Comparison of ENCODE assay signal across 9 mouse cellular contexts in genomic region chr5:142482512-142482911, GRCm38 (mm10). TPM values are rescaled to one million over a fixed set of nuclear protein-coding genes. Genes with fewer than 3 reads are reported as not detected.
A peak's percentile ranks its signal among the peaks of the same experiment; 100 is the strongest.
DNase-seq lines count a peak whose midpoint lies in the region; ATAC-seq and TF ChIP-seq lines count a peak whose summit lies in the region.
"Had no signal": no experiment of that assay in that cellular context is flagged by ENCODE, and none has a peak within 500 bp of the region (broad histone marks: within the 10 kb centered on the region; RNA-seq: fewer than 3 reads in every experiment).

No protein-coding gene starts in this region.

- no peaks in the 10 kb centered on the region for H3K36me3 ChIP-seq in heart, postnatal 0 days (replicated peaks; ENCODE audit: control insufficient read depth, insufficient read depth, low read length)
- H3K36me3 ChIP-seq in heart, embryonic 12.5 days, result 0 out of 2 replicates have a peak, but pooled peaks cover 3% of the 10 kb centered on the region
- H3K36me3 ChIP-seq in forebrain, embryonic 11.5 days (ENCODE audit: control insufficient read depth, insufficient read depth, low read length), result no peaks in the 10 kb centered on the region

- peak; percentile 34 for TF ChIP-seq CTCF in heart, postnatal 0 days (IDR thresholded peaks at IDR 0.05; ENCODE audit: low read depth)
- peak; percentile 53 for TF ChIP-seq CTCF in cortical plate, adult 2 months (IDR thresholded peaks at IDR 0.05; ENCODE audit: extremely low read depth, insufficient read depth, low read length)

- TF ChIP-seq EP300 in heart, postnatal 0 days (IDR thresholded peaks at IDR 0.05; ENCODE audit: low read depth), result no peak

- no peak for TF ChIP-seq POLR2A in cortical plate, adult 2 months (IDR thresholded peaks at IDR 0.05; ENCODE audit: extremely low read depth, insufficient read depth, low read length)

- no peak overlapping the region for H3K4me2 ChIP-seq in heart, postnatal 0 days (ENCODE audit: low read depth, low read length)
- H3K4me2 ChIP-seq in heart, embryonic 12.5 days, result no peak overlapping the region
- H3K4me2 ChIP-seq in forebrain, embryonic 11.5 days (ENCODE audit: low read depth, low read length, severe bottlenecking), result no peak overlapping the region

- H3K27me3 ChIP-seq in heart, postnatal 0 days (ENCODE audit: control insufficient read depth, insufficient read depth, low read length), result no peaks in the 10 kb centered on the region
- H3K27me3 ChIP-seq in heart, embryonic 12.5 days (replicated peaks), result no peaks in the 10 kb centered on the region
- no peaks in the 10 kb centered on the region for H3K27me3 ChIP-seq in forebrain, embryonic 11.5 days (ENCODE audit: control insufficient read depth, insufficient read depth, low read length)

- H3K27ac ChIP-seq in heart, postnatal 0 days (ENCODE audit: low read depth), result no peak overlapping the region
- no peak overlapping the region for H3K27ac ChIP-seq in heart, embryonic 12.5 days (ENCODE audit: poor library complexity, severe bottlenecking)
- no peak overlapping the region for H3K27ac ChIP-seq in cortical plate, adult 2 months (ENCODE audit: insufficient read depth, low read length)
- no peak overlapping the region for H3K27ac ChIP-seq in forebrain, embryonic 11.5 days (ENCODE audit: low read depth, low read length)

- no peak overlapping the region for H3K9ac ChIP-seq in heart, postnatal 0 days (replicated peaks; ENCODE audit: low read depth, low read length)
- H3K9ac ChIP-seq in heart, embryonic 12.5 days, result no peak overlapping the region
- no peak overlapping the region for H3K9ac ChIP-seq in forebrain, embryonic 11.5 days (ENCODE audit: low read length)

- no peaks in the 10 kb centered on the region for H3K4me1 ChIP-seq in heart, postnatal 0 days (ENCODE audit: control insufficient read depth, insufficient read depth)
- H3K4me1 ChIP-seq in heart, embryonic 12.5 days (replicated peaks), result peaks cover 10% of the 10 kb centered on the region
- no peaks in the 10 kb centered on the region for H3K4me1 ChIP-seq in cortical plate, adult 2 months (ENCODE audit: control insufficient read depth, insufficient read depth, low read length)
- H3K4me1 ChIP-seq in forebrain, embryonic 11.5 days (replicated peaks; ENCODE audit: control insufficient read depth, insufficient read depth, low read length), result no peaks in the 10 kb centered on the region

- no peak overlapping the region for H3K4me3 ChIP-seq in heart, postnatal 0 days (ENCODE audit: low read depth, low read length)
- H3K4me3 ChIP-seq in heart, embryonic 12.5 days, result no peak overlapping the region
- H3K4me3 ChIP-seq in cortical plate, adult 2 months (ENCODE audit: insufficient read depth, low read length), result no peak overlapping the region
- H3K4me3 ChIP-seq in forebrain, embryonic 11.5 days (ENCODE audit: low read depth, low read length), result no peak overlapping the region

- DNase-seq in heart, postnatal 0 days (ENCODE audit: low spot score), result no peak
- DNase-seq in thymus, postnatal 0 days (ENCODE audit: low spot score), result peak; percentile 51
- DNase-seq in thymus, postnatal 10 days (ENCODE audit: low spot score in 2 of 2), result no peak
- DNase-seq in ovary, postnatal 14 days (ENCODE audit: low spot score), result no peak
- DNase-seq in forebrain, embryonic 11.5 days (ENCODE audit: low spot score), result no peak
- no peak for DNase-seq in left cerebral cortex, postnatal 10 days (ENCODE audit: extremely low spot score in 1 of 2, low spot score in 2 of 2)

- no peak for ATAC-seq in heart, postnatal 0 days (ENCODE audit: insufficient read depth, low read depth)
- ATAC-seq in heart, embryonic 12.5 days (ENCODE audit: insufficient number of reproducible peaks, low FRiP score), result no peak
- no peak for ATAC-seq in forebrain, embryonic 11.5 days (replicated peaks; ENCODE audit: low FRiP score)

- intact Hi-C loops in left cerebral cortex, postnatal 10 days (cut with DNase I), result no loop called here

- no peaks in the 10 kb centered on the region for H3K9me3 ChIP-seq in heart, postnatal 0 days (replicated peaks; ENCODE audit: control insufficient read depth, low read length)
- no peaks in the 10 kb centered on the region for H3K9me3 ChIP-seq in heart, embryonic 12.5 days (replicated peaks)
- no peaks in the 10 kb centered on the region for H3K9me3 ChIP-seq in forebrain, embryonic 11.5 days (ENCODE audit: control insufficient read depth, low read length)

- 56% methylated on average over 2 of the region's 2 CpGs for WGBS in heart, postnatal 0 days
- WGBS in heart, embryonic 12.5 days, result 49% methylated on average over 2 of the region's 2 CpGs
- WGBS in forebrain, embryonic 11.5 days, result 72% methylated on average over 2 of the region's 2 CpGs

RNA-seq across cellular contexts. Expression of gene Ap5z1, which starts 18.8 kb away (rescaled TPM):
- 8.2 and 14.1 TPM in 2 replicates for total RNA-seq in heart, postnatal 0 days (2014; rRNA removed; ENCODE audit: low replicate concordance)
- polyA plus RNA-seq in heart, postnatal 0 days (2015; fragmentation: Nextera tagmentation; extraction: Ambion mirVana), result 3.9 and 5.7 TPM in 2 replicates
- 7.3 and 9.9 TPM in 2 replicates for polyA plus RNA-seq in heart, embryonic 12.5 days (2016; fragmentation: Nextera tagmentation; extraction: Ambion mirVana)
- polyA plus RNA-seq in thymus, postnatal 0 days (2015; fragmentation: Nextera tagmentation; extraction: Ambion mirVana), result 8.1 and 9.3 TPM in 2 replicates
- polyA plus RNA-seq in cortical plate, adult 2 months (2012; rRNA removed), result 31.5 and 32.5 TPM in 2 replicates
- 12.8 and 13.1 TPM in 2 replicates for polyA plus RNA-seq in forebrain, embryonic 11.5 days (2014; fragmentation: Nextera tagmentation; extraction: Ambion mirVana)
- total RNA-seq in left cerebral cortex, postnatal 10 days (2021), result 10 to 100 TPM; 17.5 to 22.3 TPM

RNA-seq across cellular contexts. Expression of gene Papolb, which starts 47.4 kb away (rescaled TPM):
- total RNA-seq in heart, postnatal 0 days (2014; rRNA removed; ENCODE audit: low replicate concordance), result 0.39 TPM in 1 of 2 replicates, not detected in the other
- 0.04 and 0.08 TPM in 2 replicates for polyA plus RNA-seq in heart, postnatal 0 days (2015; fragmentation: Nextera tagmentation; extraction: Ambion mirVana)
- polyA plus RNA-seq in heart, embryonic 12.5 days (2016; fragmentation: Nextera tagmentation; extraction: Ambion mirVana), result 0.24 and 0.33 TPM in 2 replicates
- polyA plus RNA-seq in thymus, postnatal 0 days (2015; fragmentation: Nextera tagmentation; extraction: Ambion mirVana), result not detected in 2 replicates
- 0.30 and 0.31 TPM in 2 replicates for polyA plus RNA-seq in cortical plate, adult 2 months (2012; rRNA removed)
- polyA plus RNA-seq in forebrain, embryonic 11.5 days (2014; fragmentation: Nextera tagmentation; extraction: Ambion mirVana), result 0.12 and 0.25 TPM in 2 replicates
- total RNA-seq in left cerebral cortex, postnatal 10 days (2021), result under 1 TPM; 0.87 to 0.88 TPM
- polyA plus RNA-seq: liver, embryonic 16.5 days had no signal
